Mouse (Mus musculus): Measurements from ENCODE around the gene Keg1. TPM values are rescaled to one million over a fixed set of nuclear protein-coding genes. Genes with fewer than 3 reads are reported as not detected.

The Keg1 gene
- polyA plus RNA-seq, 1 experiment from 2014 or later, result not detected

DNA sequence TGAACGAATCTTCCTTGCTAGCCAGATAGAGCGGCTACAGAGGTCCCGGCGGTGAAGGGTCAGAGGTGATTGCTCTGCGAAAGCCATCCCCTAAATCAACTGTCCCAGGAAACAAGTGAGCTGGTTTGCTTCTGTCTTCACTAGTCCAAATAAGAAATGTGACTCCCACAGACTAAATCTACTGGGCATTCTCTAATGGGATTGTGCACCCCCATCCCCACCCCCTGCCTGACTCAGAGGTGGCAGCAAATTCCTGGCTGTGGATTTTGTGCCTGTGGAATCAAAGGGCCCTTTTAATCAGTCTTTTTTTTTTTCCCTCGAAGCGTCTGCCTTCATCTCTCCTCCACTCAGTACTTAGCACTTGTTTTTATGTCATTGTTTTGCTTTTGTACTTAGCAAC lies 69.7 kb downstream of the Keg1 start, which contains the start of gene Cntf:
Cntf (minus strand) TSS at position 325 of the 400 bp plus-strand sequence.
- WGBS, result 59% methylated on average over 7 of the region's 7 CpGs
- no peak for ATAC-seq (ENCODE audit: insufficient number of reproducible peaks, insufficient read depth, low FRiP score, low TSS enrichment, low read depth)
- Histone ChIP-seq H3K4me1 (replicated peaks) (no peaks in the 10 kb centered on the region), H3K4me3 (replicated peaks) (no peak within 1 kb of the TSS), H3K27ac (no peak within 1 kb of the TSS), H3K9me3 (no peaks in the 10 kb centered on the region), H3K4me2 (no peak within 1 kb of the TSS), H3K36me3 (peaks cover 75% of the 10 kb centered on the region), H3K9ac (replicated peaks) (no peak within 1 kb of the TSS), H3K27me3 (no peaks in the 10 kb centered on the region)

Other genes with a start within 250 kb of the Keg1 start
- 0.22 and 0.25 TPM in 2 replicates for gene Mpeg1, start 235.0 kb upstream of the Keg1 start, polyA plus RNA-seq (2016; fragmentation: Nextera tagmentation; extraction: Ambion mirVana)
- gene Dtx4, start 194.3 kb upstream of the Keg1 start, polyA plus RNA-seq (2016; fragmentation: Nextera tagmentation; extraction: Ambion mirVana), result 5.2 and 5.6 TPM in 2 replicates
- gene Fam111a, start 150.0 kb upstream of the Keg1 start, polyA plus RNA-seq (2016; fragmentation: Nextera tagmentation; extraction: Ambion mirVana), result 18.4 and 20.2 TPM in 2 replicates
- gene Gm4952, start 95.8 kb upstream of the Keg1 start, polyA plus RNA-seq (2016; fragmentation: Nextera tagmentation; extraction: Ambion mirVana), result not detected in 2 replicates
- not detected in 2 replicates for gene Glyat, start 62.5 kb upstream of the Keg1 start, polyA plus RNA-seq (2016; fragmentation: Nextera tagmentation; extraction: Ambion mirVana)
- gene Olfr1442, start 25.3 kb upstream of the Keg1 start, polyA plus RNA-seq (2016; fragmentation: Nextera tagmentation; extraction: Ambion mirVana), result not detected in 2 replicates
- gene Olfr1443, start 17.7 kb upstream of the Keg1 start, polyA plus RNA-seq (2016; fragmentation: Nextera tagmentation; extraction: Ambion mirVana), result not detected in 2 replicates
- gene Cntf, start 69.8 kb downstream of the Keg1 start, polyA plus RNA-seq (2016; fragmentation: Nextera tagmentation; extraction: Ambion mirVana), result 1.7 and 2.3 TPM in 2 replicates
- gene Zfp91, start 100.3 kb downstream of the Keg1 start, polyA plus RNA-seq (2016; fragmentation: Nextera tagmentation; extraction: Ambion mirVana), result 16.5 and 17.1 TPM in 2 replicates
- gene Lpxn, start 100.4 kb downstream of the Keg1 start, polyA plus RNA-seq (2016; fragmentation: Nextera tagmentation; extraction: Ambion mirVana), result 0.98 and 1.3 TPM in 2 replicates
- gene Gm5244, start 150.9 kb downstream of the Keg1 start, polyA plus RNA-seq (2016; fragmentation: Nextera tagmentation; extraction: Ambion mirVana), result not detected in 2 replicates
- gene Olfr1444, start 161.5 kb downstream of the Keg1 start, polyA plus RNA-seq (2016; fragmentation: Nextera tagmentation; extraction: Ambion mirVana), result not detected in 2 replicates
- not detected in 2 replicates for gene Olfr1445, start 188.1 kb downstream of the Keg1 start, polyA plus RNA-seq (2016; fragmentation: Nextera tagmentation; extraction: Ambion mirVana)
- gene Olfr1446, start 197.7 kb downstream of the Keg1 start, polyA plus RNA-seq (2016; fragmentation: Nextera tagmentation; extraction: Ambion mirVana), result not detected in 2 replicates
- gene Olfr1447, start 208.0 kb downstream of the Keg1 start, polyA plus RNA-seq (2016; fragmentation: Nextera tagmentation; extraction: Ambion mirVana), result not detected in 2 replicates
- gene Olfr1448, start 228.6 kb downstream of the Keg1 start, polyA plus RNA-seq (2016; fragmentation: Nextera tagmentation; extraction: Ambion mirVana), result not detected in 2 replicates
- gene Olfr1449, start 235.1 kb downstream of the Keg1 start, polyA plus RNA-seq (2016; fragmentation: Nextera tagmentation; extraction: Ambion mirVana), result not detected in 2 replicates

All from limb, embryonic 12.5 days (tissue).